Mouse (Mus musculus) MEL (cell line): ENCODE results near the gene Thoc5. TPM values are rescaled to one million over a fixed set of nuclear protein-coding genes. Genes with fewer than 3 reads are reported as not detected.

ENCODE experiments used
- DNase-seq: peaks from one replicate; pipeline ENCODE4 v3.0.0; 2011; ENCODE audit warnings: low read depth, low spot score
- H3K27ac ChIP-seq: 2 replicates; pipeline ENCODE4 v1.5.1; 2012; ENCODE audit warnings: low read depth, mild to moderate bottlenecking, control low read depth, low read length, moderate library complexity; ENCODE audit not compliant: control insufficient read depth
- H3K27me3 ChIP-seq, 2 experiments: fragments of 150-350 bp in 1 of 2; sonication (generic) in 1 of 2; 2 replicates each; pipeline ENCODE4 v1.6.1; 2012; ENCODE audit warnings: low read length in 2 of 2, mild to moderate bottlenecking in 2 of 2, improper control_type of control experiment in 1 of 2, moderate library complexity in 1 of 2; ENCODE audit not compliant: insufficient read depth in 2 of 2, control insufficient read depth in 1 of 2
- H3K36me3 ChIP-seq, 2 experiments: 2 replicates each; pipeline ENCODE4 v1.6.1; 2012 to 2014; ENCODE audit warnings: low read length in 2 of 2, improper control_type of control experiment in 1 of 2, inconsistent platforms in 1 of 2, mild to moderate bottlenecking in 1 of 2; ENCODE audit not compliant: insufficient read depth in 2 of 2, control insufficient read depth in 1 of 2
- H3K4me1 ChIP-seq, 2 experiments: fragments of 150-350 bp in 1 of 2; sonication (generic) in 1 of 2; 2 replicates each; pipeline ENCODE4 v1.6.1; 2012; ENCODE audit warnings: low read length in 2 of 2, improper control_type of control experiment in 1 of 2, mild to moderate bottlenecking in 1 of 2; ENCODE audit not compliant: insufficient read depth in 2 of 2, control insufficient read depth in 1 of 2
- H3K4me3 ChIP-seq, 2 experiments: fragments of 150-350 bp in 1 of 2; sonication (generic) in 1 of 2; 2 replicates each; pipeline ENCODE4 v1.5.1; 2012; ENCODE audit warnings: low read depth in 2 of 2, low read length in 2 of 2, mild to moderate bottlenecking in 2 of 2, moderate library complexity in 2 of 2, control low read depth in 1 of 2, improper control_type of control experiment in 1 of 2; ENCODE audit not compliant: control insufficient read depth in 1 of 2, insufficient read depth in 1 of 2
- H3K79me2 ChIP-seq: 2 replicates; pipeline ENCODE4 v1.6.1; 2012; ENCODE audit warnings: mild to moderate bottlenecking, low read length, moderate library complexity; ENCODE audit not compliant: control insufficient read depth, poor library complexity, insufficient read depth
- H3K9ac ChIP-seq: 2 replicates; pipeline ENCODE4 v1.6.1; 2012; ENCODE audit warnings: low read depth, mild to moderate bottlenecking, control low read depth, low read length, moderate library complexity; ENCODE audit not compliant: control insufficient read depth, poor library complexity, severe bottlenecking
- H3K9me3 ChIP-seq: fragments of 150-350 bp; sonication (generic); replicated peaks from 2 replicates; pipeline ENCODE4 v1.6.1; 2012; ENCODE audit warnings: mild to moderate bottlenecking, low read length, improper control_type of control experiment, moderate library complexity; ENCODE audit not compliant: insufficient read depth
- CHD2 ChIP-seq: IDR thresholded peaks from 2 replicates; pipeline ENCODE4 v1.6.1; 2011; ENCODE audit warnings: low read length, improper control_type of control experiment
- ETS1 ChIP-seq: IDR thresholded peaks from 2 replicates; pipeline ENCODE4 v1.6.1; 2012; ENCODE audit warnings: low read depth, mild to moderate bottlenecking, inconsistent platforms, low read length, improper control_type of control experiment, moderate library complexity
- GABPA ChIP-seq: IDR thresholded peaks from 2 replicates; pipeline ENCODE4 v1.6.1; 2012; ENCODE audit warnings: low read depth, mild to moderate bottlenecking, inconsistent platforms, low read length, improper control_type of control experiment, moderate library complexity
- GATA1 ChIP-seq: IDR thresholded peaks from 2 replicates; pipeline ENCODE4 v1.6.1; 2011; ENCODE audit warnings: low read depth, low read length, improper control_type of control experiment
- HCFC1 ChIP-seq: IDR thresholded peaks from 2 replicates; pipeline ENCODE4 v1.6.1; 2012; ENCODE audit warnings: low read depth, mild to moderate bottlenecking, inconsistent platforms, low read length, improper control_type of control experiment, moderate library complexity
- MAFK ChIP-seq: IDR thresholded peaks from 2 replicates; pipeline ENCODE4 v1.6.1; 2011; ENCODE audit warnings: low read depth, mild to moderate bottlenecking, low read length, improper control_type of control experiment, borderline replicate concordance
- MAZ ChIP-seq: IDR thresholded peaks from 2 replicates; pipeline ENCODE4 v1.6.1; 2012; ENCODE audit warnings: low read depth, mild to moderate bottlenecking, inconsistent platforms, low read length, improper control_type of control experiment
- MYC ChIP-seq: IDR thresholded peaks from 2 replicates; pipeline ENCODE4 v1.6.1; 2011; ENCODE audit warnings: low read depth, mild to moderate bottlenecking, low read length, improper control_type of control experiment, moderate library complexity
- NRF1 ChIP-seq: IDR thresholded peaks from 2 replicates; pipeline ENCODE4 v1.6.1; 2014; ENCODE audit warnings: low read depth, mild to moderate bottlenecking, inconsistent platforms, low read length, improper control_type of control experiment, moderate library complexity; ENCODE audit not compliant: poor library complexity, insufficient read depth, severe bottlenecking
- POLR2AphosphoS2 ChIP-seq: IDR thresholded peaks from 2 replicates; pipeline ENCODE4 v1.6.1; 2011; ENCODE audit warnings: low read length, improper control_type of control experiment
- RAD21 ChIP-seq: IDR thresholded peaks from 2 replicates; pipeline ENCODE4 v1.6.1; 2011; ENCODE audit warnings: mild to moderate bottlenecking, low read depth, low read length, improper control_type of control experiment
- TAL1 ChIP-seq: IDR thresholded peaks from 2 replicates; pipeline ENCODE4 v1.6.1; 2012; ENCODE audit warnings: mild to moderate bottlenecking, inconsistent platforms, low read length, moderate library complexity, mixed read lengths
- TBP ChIP-seq: IDR thresholded peaks from 2 replicates; pipeline ENCODE4 v1.8.0; 2011; ENCODE audit warnings: low read depth, low read length, improper control_type of control experiment
- USF1 ChIP-seq: IDR thresholded peaks from 2 replicates; pipeline ENCODE4 v1.6.1; 2014; ENCODE audit warnings: low read depth, mild to moderate bottlenecking, inconsistent platforms, low read length, improper control_type of control experiment, moderate library complexity
- USF2 ChIP-seq, 2 experiments: IDR thresholded peaks; 2 replicates each; pipeline ENCODE4 v1.6.1; 2011 to 2012; ENCODE audit warnings: improper control_type of control experiment in 2 of 2, low read length in 2 of 2, borderline replicate concordance in 1 of 2, inconsistent platforms in 1 of 2, low read depth in 1 of 2, mild to moderate bottlenecking in 1 of 2; ENCODE audit not compliant: insufficient read depth in 1 of 2
- ZC3H11A ChIP-seq: IDR thresholded peaks from 2 replicates; pipeline ENCODE4 v1.6.1; 2012; ENCODE audit warnings: low read depth, mild to moderate bottlenecking, inconsistent platforms, low read length, improper control_type of control experiment
- ZMIZ1 ChIP-seq: IDR thresholded peaks from 2 replicates; pipeline ENCODE4 v1.6.1; 2012; ENCODE audit warnings: low read depth, mild to moderate bottlenecking, inconsistent platforms, low read length, improper control_type of control experiment, moderate library complexity
- polyA plus RNA-seq, 2 experiments: library from polyadenylated mRNA; stranded (reverse) in 1 of 2; unstranded in 1 of 2; fragments of >175 nt in 1 of 2; fragments of >200 nt in 1 of 2; gene quantifications; 2 replicates each; pipeline versions ENCODE4 v1.2.1 to v1.2.4; 2012; ENCODE audit warnings: low replicate concordance in 2 of 2, low read depth in 1 of 2; ENCODE audit not compliant: insufficient read length in 2 of 2, insufficient read depth in 1 of 2, missing spikeins in 1 of 2
- total RNA-seq: library from RNA; depleted of rRNA; stranded (reverse); fragments of 300-350 nt; gene quantifications from 2 replicates; pipeline ENCODE4 v1.2.3, GENCODE M21; 2012

Gene Thoc5
- total and polyA plus RNA-seq, 3 experiments = 69.1 to 80.4 (median 72.0) TPM

GRCm38 (mm10) chr11:4953918-4954317, 58.8 kb downstream of the Thoc5 start:
- Histone ChIP-seq H3K27ac (no peak overlapping the region), H3K27me3 (peaks cover 0 to 2% of the 10 kb centered on the region in 2 experiments; a peak in 3 of 4 replicates), H3K9me3 (no peaks in the 10 kb centered on the region), H3K4me3 (no peak overlapping the region), H3K79me2 (no peaks in the 10 kb centered on the region), H3K9ac (no peak overlapping the region), H3K4me1 (no peaks in the 10 kb centered on the region; a peak in 1 of 4 replicates), H3K36me3 (no peaks in the 10 kb centered on the region)
- DNase-seq = peak; percentile 50
- TF ChIP-seq TAL1 (no peak), MAFK (no peak), ZMIZ1 (no peak), GABPA (no peak)

GRCm38 (mm10) chr11:4963099-4963808, 68.1 kb downstream of the Thoc5 start:
- Histone ChIP-seq H3K4me1 (peaks cover 14 to 16% of the 10 kb centered on the region in 2 experiments), H3K27ac (no peak overlapping the region), H3K79me2 (no peaks in the 10 kb centered on the region), H3K9ac (no peak overlapping the region), H3K27me3 (no peaks in the 10 kb centered on the region; a peak in 1 of 4 replicates), H3K4me3 (no peak overlapping the region), H3K36me3 (peaks cover 0 to 15% of the 10 kb centered on the region in 2 experiments; a peak in 2 of 4 replicates), H3K9me3 (no peaks in the 10 kb centered on the region)
- no peak for TF ChIP-seq ETS1
- no peak for TF ChIP-seq GATA1
- TF ChIP-seq RAD21 = no peak
- no peak for TF ChIP-seq USF1
- TF ChIP-seq NRF1 = no peak
- TF ChIP-seq MAFK = no peak
- no peak for TF ChIP-seq MYC
- TF ChIP-seq HCFC1 = no peak
- no peak for TF ChIP-seq GABPA
- no peak for TF ChIP-seq CHD2
- no peak for TF ChIP-seq ZC3H11A
- TF ChIP-seq POLR2AphosphoS2 = no peak
- no peak for TF ChIP-seq TBP
- TF ChIP-seq USF2 (IDR thresholded peaks at IDR 0.05; ENCODE audit: borderline replicate concordance in 1 of 2, insufficient read depth in 1 of 2, low read depth in 1 of 2, low read length in 2 of 2) = no peak
- TF ChIP-seq MAZ = no peak
- TF ChIP-seq, all 39 proteins: peak for 0
- DNase-seq = no peak
